Mouse (Mus musculus): ENCODE data around the gene Hist1h4b. TPM values are rescaled to one million over a fixed set of nuclear protein-coding genes. Genes with fewer than 3 reads are reported as not detected.
"Not testable (repeated sequence)": the region's sequence is repeated elsewhere in the genome, so short reads cannot be mapped to it uniquely, and the experiment has no call there.

Hist1h4b gene
- polyA plus RNA-seq, 1 experiment from 2014 or later: 3.6 TPM

GRCm38 (mm10) chr13:23744421-23745380 lies 12.1 kb upstream of the Hist1h4b start:
- Histone ChIP-seq H3K9me3 (ENCODE audit: control insufficient read depth, low read length) (no peaks in the 10 kb centered on the region), H3K9ac (ENCODE audit: low read depth, low read length) (peak overlapping the region; percentile 32; the same call in 1 of the 2 replicates), H3K4me3 (ENCODE audit: low read depth, low read length) (peak overlapping the region; percentile 30), H3K27me3 (ENCODE audit: control insufficient read depth, insufficient read depth, low read length) (no peaks in the 10 kb centered on the region), H3K27ac (ENCODE audit: low read depth, low read length) (peak overlapping the region; percentile 66), H3K4me1 (replicated peaks; ENCODE audit: control insufficient read depth, insufficient read depth, low read length) (peaks cover 7% of the 10 kb centered on the region; the same call in 1 of the 2 replicates), H3K36me3 (ENCODE audit: control insufficient read depth, insufficient read depth, low read length) (no peaks in the 10 kb centered on the region), H3K4me2 (replicated peaks; ENCODE audit: low read depth, low read length) (peak overlapping the region; percentile 39)
- WGBS: 2% methylated on average over 13 of the region's 36 CpGs
- DNase-seq (ENCODE audit: low spot score): peak; percentile 43
- no peak for ATAC-seq (ENCODE audit: low FRiP score)

DNA sequence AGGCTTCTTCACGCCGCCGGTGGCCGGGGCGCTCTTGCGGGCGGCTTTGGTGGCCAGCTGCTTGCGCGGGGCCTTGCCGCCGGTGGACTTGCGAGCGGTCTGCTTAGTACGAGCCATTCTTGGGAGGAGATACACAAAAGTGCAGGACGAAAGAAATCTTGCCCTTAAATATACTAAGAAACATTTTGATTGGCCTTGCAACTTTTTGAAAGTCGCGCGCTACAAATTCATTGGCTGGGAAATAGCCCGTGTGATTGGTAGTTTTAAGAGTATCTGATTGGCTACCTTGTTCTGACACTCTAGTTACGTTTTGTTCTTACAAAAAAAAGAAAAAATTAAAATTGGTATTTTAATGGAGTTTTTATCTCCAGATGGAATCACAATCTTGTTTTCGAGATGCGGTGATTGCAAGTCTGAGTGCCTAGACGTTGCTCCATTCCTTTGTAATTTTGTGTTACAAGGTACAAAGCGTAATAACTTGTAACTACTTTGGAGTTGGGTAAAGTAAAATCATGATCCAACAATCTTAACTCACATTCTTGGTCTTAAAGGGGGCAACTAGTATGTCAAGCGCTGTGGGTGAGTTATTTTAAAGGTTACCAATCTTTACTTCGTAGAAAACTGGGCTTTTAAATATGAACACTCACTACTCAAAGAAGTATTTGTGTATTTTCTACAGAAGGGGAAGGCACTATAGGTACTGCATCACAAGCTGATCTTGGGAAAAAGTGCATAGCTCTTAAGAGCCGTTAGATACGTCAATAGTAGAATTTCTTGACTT lies 11.2 kb upstream of the Hist1h4b start, which contains the start of gene Hist1h3c:
Gene Hist1h3c (minus strand): TSS at position 222 of the 781 bp plus-strand sequence.
- Histone ChIP-seq H3K27me3 (ENCODE audit: control insufficient read depth, insufficient read depth, low read length) (no peaks in the 10 kb centered on the region), H3K4me2 (replicated peaks; ENCODE audit: low read depth, low read length) (peak within 1 kb of the TSS; percentile 59), H3K9ac (ENCODE audit: low read depth, low read length) (peak within 1 kb of the TSS; percentile 40), H3K4me3 (ENCODE audit: low read depth, low read length) (peak within 1 kb of the TSS; percentile 31), H3K4me1 (replicated peaks; ENCODE audit: control insufficient read depth, insufficient read depth, low read length) (peaks cover 4% of the 10 kb centered on the region; the same call in 1 of the 2 replicates), H3K9me3 (ENCODE audit: control insufficient read depth, low read length) (no peaks in the 10 kb centered on the region), H3K27ac (ENCODE audit: low read depth, low read length) (peak within 1 kb of the TSS; percentile 93), H3K36me3 (ENCODE audit: control insufficient read depth, insufficient read depth, low read length) (no peaks in the 10 kb centered on the region)
- peak; percentile 74 for ATAC-seq (ENCODE audit: low FRiP score)
- 1% methylated on average over 28 of the region's 28 CpGs for WGBS
- DNase-seq (ENCODE audit: low spot score): peak; percentile 87

DNA sequence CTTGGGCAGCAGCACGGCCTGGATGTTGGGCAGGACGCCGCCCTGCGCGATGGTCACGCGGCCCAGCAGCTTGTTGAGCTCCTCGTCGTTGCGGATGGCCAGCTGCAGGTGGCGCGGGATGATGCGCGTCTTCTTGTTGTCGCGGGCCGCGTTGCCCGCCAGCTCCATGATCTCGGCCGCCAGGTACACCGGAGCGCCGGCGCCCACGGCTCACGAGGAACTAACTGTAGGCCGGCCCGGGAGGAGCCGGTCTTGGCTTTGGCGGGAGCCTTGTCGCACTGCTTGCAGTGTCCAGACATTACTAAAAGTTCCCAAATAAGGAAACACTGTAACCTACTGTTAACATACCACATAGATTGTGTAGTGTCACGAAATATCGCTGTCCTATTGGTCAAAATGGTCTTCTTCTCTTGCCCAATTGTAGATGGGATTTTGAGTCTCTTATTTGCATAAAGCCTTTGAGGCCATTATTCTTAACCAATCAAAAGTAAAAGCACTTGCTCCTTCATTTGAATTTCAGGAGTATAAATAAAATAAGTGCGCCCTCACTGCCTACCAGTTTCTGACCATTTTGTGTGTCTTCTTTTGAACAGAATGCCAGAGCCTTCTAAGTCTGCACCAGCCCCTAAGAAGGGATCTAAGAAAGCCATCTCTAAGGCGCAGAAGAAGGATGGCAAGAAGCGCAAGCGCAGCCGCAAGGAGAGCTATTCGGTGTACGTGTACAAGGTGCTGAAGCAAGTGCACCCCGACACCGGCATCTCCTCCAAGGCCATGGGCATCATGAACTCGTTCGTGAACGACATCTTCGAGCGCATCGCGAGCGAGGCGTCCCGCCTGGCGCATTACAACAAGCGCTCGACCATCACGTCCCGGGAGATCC lies 10.4 kb upstream of the Hist1h4b start, which contains the start of gene Hist1h2bb:
Gene Hist1h2bb (plus strand): TSS at position 534 of the 880 bp plus-strand sequence.
- H3K4me2 ChIP-seq (replicated peaks; ENCODE audit: low read depth, low read length): peak within 1 kb of the TSS; percentile 59
- H3K27me3 ChIP-seq (ENCODE audit: control insufficient read depth, insufficient read depth, low read length); H3K36me3 ChIP-seq (ENCODE audit: control insufficient read depth, insufficient read depth, low read length); H3K4me1 ChIP-seq (replicated peaks; ENCODE audit: control insufficient read depth, insufficient read depth, low read length); H3K9me3 ChIP-seq (ENCODE audit: control insufficient read depth, low read length): not testable (repeated sequence)
- H3K4me3 ChIP-seq (ENCODE audit: low read depth, low read length): peak within 1 kb of the TSS; percentile 31
- DNase-seq (ENCODE audit: low spot score) (peak; percentile 76), ATAC-seq (ENCODE audit: low FRiP score) (peak; percentile 92)
- peak within 1 kb of the TSS; percentile 93 for H3K27ac ChIP-seq (ENCODE audit: low read depth, low read length)
- WGBS: 1% methylated on average over 36 of the region's 58 CpGs
- H3K9ac ChIP-seq (ENCODE audit: low read depth, low read length): peak within 1 kb of the TSS; percentile 54

GRCm38 (mm10) chr13:23747081-23747891 lies 9.5 kb upstream of the Hist1h4b start:
- DNase-seq (ENCODE audit: low spot score) (peak; percentile 61), ATAC-seq (ENCODE audit: low FRiP score) (peak; percentile 19)
- no peaks in the 10 kb centered on the region for H3K9me3 ChIP-seq (ENCODE audit: control insufficient read depth, low read length)
- no peaks in the 10 kb centered on the region for H3K27me3 ChIP-seq (ENCODE audit: control insufficient read depth, insufficient read depth, low read length)
- WGBS: 2% methylated on average over 9 of the region's 13 CpGs
- peak overlapping the region; percentile 54 for H3K9ac ChIP-seq (ENCODE audit: low read depth, low read length)
- no peaks in the 10 kb centered on the region for H3K36me3 ChIP-seq (ENCODE audit: control insufficient read depth, insufficient read depth, low read length)
- H3K4me1 ChIP-seq (replicated peaks; ENCODE audit: control insufficient read depth, insufficient read depth, low read length): peaks cover 4% of the 10 kb centered on the region; the same call in 1 of the 2 replicates
- peak overlapping the region; percentile 93 for H3K27ac ChIP-seq (ENCODE audit: low read depth, low read length)
- H3K4me3 ChIP-seq (ENCODE audit: low read depth, low read length): peak overlapping the region; percentile 31
- H3K4me2 ChIP-seq (replicated peaks; ENCODE audit: low read depth, low read length): peak overlapping the region; percentile 59

- Histone ChIP-seq H3K9ac (ENCODE audit: low read depth, low read length) (peak overlapping the region; percentile 16; the same call in 1 of the 2 replicates), H3K27ac (ENCODE audit: low read depth, low read length) (peak overlapping the region; percentile 93), H3K9me3 (ENCODE audit: control insufficient read depth, low read length) (no peaks in the 10 kb centered on the region), H3K4me3 (ENCODE audit: low read depth, low read length) (no peak overlapping the region), H3K4me1 (replicated peaks; ENCODE audit: control insufficient read depth, insufficient read depth, low read length) (peaks cover 4% of the 10 kb centered on the region; the same call in 1 of the 2 replicates), H3K27me3 (ENCODE audit: control insufficient read depth, insufficient read depth, low read length) (no peaks in the 10 kb centered on the region), H3K4me2 (replicated peaks; ENCODE audit: low read depth, low read length) (peak overlapping the region; percentile 24; the same call in 1 of the 2 replicates), H3K36me3 (ENCODE audit: control insufficient read depth, insufficient read depth, low read length) (no peaks in the 10 kb centered on the region)
- WGBS: 11% methylated on average over 4 of the region's 4 CpGs
- DNase-seq (ENCODE audit: low spot score): peak; percentile 40
- no peak for ATAC-seq (ENCODE audit: low FRiP score)
These were observed 8.9 kb upstream of the Hist1h4b start for GRCm38 (mm10) chr13:23747892-23748288.

DNA sequence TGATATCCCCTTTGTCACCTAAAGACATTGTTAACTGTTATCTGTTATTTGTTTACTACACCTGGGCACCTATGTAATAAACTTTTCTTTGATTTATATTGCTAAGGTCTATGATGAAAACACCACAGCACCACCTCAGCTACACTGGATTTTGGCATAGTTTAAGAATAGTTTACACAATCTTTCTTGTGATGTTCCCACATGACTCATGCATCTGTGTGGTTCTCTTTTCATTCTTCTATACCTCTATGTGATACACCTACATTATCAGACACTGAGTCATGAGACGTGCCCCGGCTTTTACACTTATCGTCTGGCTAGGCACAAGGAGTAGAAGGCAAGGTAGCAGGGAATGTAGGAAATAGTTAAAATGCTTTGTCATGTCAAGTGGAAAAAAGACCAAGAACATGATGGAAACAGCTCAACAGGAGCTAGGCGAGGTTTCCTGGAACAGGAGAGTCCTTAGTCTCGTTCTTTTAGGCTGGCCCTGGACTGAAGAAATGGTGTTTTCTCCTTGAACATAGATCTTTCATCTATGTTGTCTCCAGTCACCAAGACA lies 7.2 kb upstream of the Hist1h4b start:
- DNase-seq (ENCODE audit: low spot score) (no peak), ATAC-seq (ENCODE audit: low FRiP score) (no peak)
- Histone ChIP-seq H3K4me1 (replicated peaks; ENCODE audit: control insufficient read depth, insufficient read depth, low read length) (peaks cover 4% of the 10 kb centered on the region; the same call in 1 of the 2 replicates), H3K9me3 (ENCODE audit: control insufficient read depth, low read length) (no peaks in the 10 kb centered on the region), H3K27ac (ENCODE audit: low read depth, low read length) (no peak overlapping the region), H3K4me3 (ENCODE audit: low read depth, low read length) (no peak overlapping the region), H3K9ac (ENCODE audit: low read depth, low read length) (no peak overlapping the region), H3K4me2 (replicated peaks; ENCODE audit: low read depth, low read length) (no peak overlapping the region), H3K36me3 (ENCODE audit: control insufficient read depth, insufficient read depth, low read length) (no peaks in the 10 kb centered on the region), H3K27me3 (ENCODE audit: control insufficient read depth, insufficient read depth, low read length) (no peaks in the 10 kb centered on the region)
- 91% methylated on average over 5 of the region's 5 CpGs for WGBS

GRCm38 (mm10) chr13:23750839-23751477 lies 5.9 kb upstream of the Hist1h4b start, which contains the start of gene Hist1h2ab:
TSS of gene Hist1h2ab (plus strand) at chr13:23751126.
- H3K4me1 ChIP-seq (replicated peaks; ENCODE audit: control insufficient read depth, insufficient read depth, low read length); H3K9me3 ChIP-seq (ENCODE audit: control insufficient read depth, low read length); H3K36me3 ChIP-seq (ENCODE audit: control insufficient read depth, insufficient read depth, low read length); H3K27me3 ChIP-seq (ENCODE audit: control insufficient read depth, insufficient read depth, low read length): not testable (repeated sequence)
- Histone ChIP-seq H3K27ac (ENCODE audit: low read depth, low read length) (peak within 1 kb of the TSS; percentile 90), H3K4me3 (ENCODE audit: low read depth, low read length) (peak within 1 kb of the TSS; percentile 39), H3K4me2 (replicated peaks; ENCODE audit: low read depth, low read length) (peak within 1 kb of the TSS; percentile 54), H3K9ac (ENCODE audit: low read depth, low read length) (peak within 1 kb of the TSS; percentile 49; the same call in 1 of the 2 replicates)
- ATAC-seq (ENCODE audit: low FRiP score): peak; percentile 52
- 1% methylated on average over 25 of the region's 47 CpGs for WGBS
- DNase-seq (ENCODE audit: low spot score): peak; percentile 74
